Mouse (Mus musculus) hindbrain, embryonic 15.5 days (tissue): ENCODE data around the gene Spx. TPM values are rescaled to one million over a fixed set of nuclear protein-coding genes. Genes with fewer than 3 reads are reported as not detected.

Experiments used
- ATAC-seq: fragments of 200-750 bp; cut with Nextera tagmentation; 2 replicates; pipeline ENCODE4 v1.8.0; 2017; ENCODE audit warnings: low read depth, moderate number of reproducible peaks, moderate TSS enrichment; ENCODE audit not compliant: low FRiP score
- H3K27ac ChIP-seq: fragments of 300-500 bp; sonication (generic); replicated peaks from 2 replicates; pipeline ENCODE4 v1.5.1; 2015; ENCODE audit warnings: mild to moderate bottlenecking, inconsistent platforms
- H3K27me3 ChIP-seq: fragments of 300-500 bp; sonication (generic); 2 replicates; pipeline ENCODE4 v1.6.1; 2015; ENCODE audit warnings: control low read depth, inconsistent platforms
- H3K36me3 ChIP-seq: fragments of 300-500 bp; sonication (generic); 2 replicates; pipeline ENCODE4 v1.6.1; 2015; ENCODE audit warnings: control low read depth, inconsistent platforms
- H3K4me1 ChIP-seq: fragments of 300-500 bp; sonication (generic); replicated peaks from 2 replicates; pipeline ENCODE4 v1.6.1; 2015; ENCODE audit warnings: control low read depth, inconsistent platforms
- H3K4me2 ChIP-seq: fragments of 300-500 bp; sonication (generic); 2 replicates; pipeline ENCODE4 v1.6.1; 2015; ENCODE audit warnings: moderate library complexity, mild to moderate bottlenecking, inconsistent platforms
- H3K4me3 ChIP-seq: fragments of 300-500 bp; sonication (generic); 2 replicates; pipeline ENCODE4 v1.5.1; 2015; ENCODE audit warnings: mild to moderate bottlenecking, inconsistent platforms
- H3K9ac ChIP-seq: fragments of 300-500 bp; sonication (generic); 2 replicates; pipeline ENCODE4 v1.6.1; 2015; ENCODE audit warnings: inconsistent platforms
- H3K9me3 ChIP-seq: fragments of 300-500 bp; sonication (generic); 2 replicates; pipeline ENCODE4 v1.6.1; 2016; ENCODE audit warnings: control low read depth, inconsistent platforms
- WGBS: fragments of 180-500 bp; shearing (Covaris S2); methylation state at CpG from one replicate; pipeline ENCODE4 v1.1.7; 2015; 5-methylcytosine and 5-hydroxymethylcytosine counted together
- polyA plus RNA-seq: library from polyadenylated mRNA; unstranded; fragments of >200 nt; fragmentation: Nextera tagmentation; extraction: Ambion mirVana; gene quantifications from 2 replicates; pipeline ENCODE4 v1.2.1, GENCODE M21; 2015

Spx gene
- 3.0 and 4.7 TPM in 2 replicates for polyA plus RNA-seq

GRCm38 (mm10) chr6:142412906-142413491 lies at the start of gene Spx:
TSS of gene Spx (plus strand) at chr6:142413441.
- no peak for ATAC-seq
- no peak within 1 kb of the TSS for H3K27ac ChIP-seq
- WGBS, result 67% methylated on average over 11 of the region's 11 CpGs
- H3K4me3 ChIP-seq, result no peak within 1 kb of the TSS
- H3K9ac ChIP-seq, result no peak within 1 kb of the TSS
- H3K9me3 ChIP-seq, result no peaks in the 10 kb centered on the region
- peaks cover 4% of the 10 kb centered on the region for H3K4me1 ChIP-seq
- peaks cover 22% of the 10 kb centered on the region; the same call in 1 of the 2 replicates for H3K27me3 ChIP-seq
- H3K36me3 ChIP-seq, result no peaks in the 10 kb centered on the region
- H3K4me2 ChIP-seq, result peak within 1 kb of the TSS; percentile 77

GRCm38 (mm10) chr6:142365742-142366472 lies 47.3 kb upstream of the Spx start:
- no peak overlapping the region for H3K4me2 ChIP-seq
- no peaks in the 10 kb centered on the region for H3K9me3 ChIP-seq
- H3K4me1 ChIP-seq, result no peaks in the 10 kb centered on the region
- H3K27ac ChIP-seq, result no peak overlapping the region
- H3K4me3 ChIP-seq, result no peak overlapping the region
- H3K27me3 ChIP-seq, result no peaks in the 10 kb centered on the region
- WGBS, result 94% methylated on average over 8 of the region's 8 CpGs
- H3K36me3 ChIP-seq, result peaks cover 58% of the 10 kb centered on the region
- no peak overlapping the region for H3K9ac ChIP-seq
- 0 out of 2 replicates have a peak, but pooled peaks have one; percentile 34 for ATAC-seq

- Histone ChIP-seq H3K9me3 (no peaks in the 10 kb centered on the region), H3K27ac (no peak overlapping the region), H3K4me2 (no peak overlapping the region), H3K9ac (no peak overlapping the region), H3K4me1 (no peaks in the 10 kb centered on the region), H3K36me3 (peaks cover 55% of the 10 kb centered on the region), H3K4me3 (no peak overlapping the region), H3K27me3 (no peaks in the 10 kb centered on the region)
- 96% methylated on average over 10 of the region's 10 CpGs for WGBS
- no peak for ATAC-seq
These were observed 46.7 kb upstream of the Spx start for GRCm38 (mm10) chr6:142366473-142367018.

- H3K27ac ChIP-seq, result no peak overlapping the region
- no peak for ATAC-seq
- no peaks in the 10 kb centered on the region for H3K27me3 ChIP-seq
- H3K9ac ChIP-seq, result no peak overlapping the region
- H3K4me3 ChIP-seq, result no peak overlapping the region
- 94% methylated on average over 3 of the region's 3 CpGs for WGBS
- no peaks in the 10 kb centered on the region for H3K9me3 ChIP-seq
- H3K4me2 ChIP-seq, result no peak overlapping the region
- H3K4me1 ChIP-seq, result no peaks in the 10 kb centered on the region
- H3K36me3 ChIP-seq, result peaks cover 53% of the 10 kb centered on the region
These were observed 45.7 kb upstream of the Spx start for GRCm38 (mm10) chr6:142367565-142367964.

GRCm38 (mm10) chr6:142369568-142369967 lies 43.7 kb upstream of the Spx start:
- H3K36me3 ChIP-seq, result peaks cover 51% of the 10 kb centered on the region

GRCm38 (mm10) chr6:142377081-142377480 lies 36.2 kb upstream of the Spx start:
- Histone ChIP-seq H3K9me3 (no peaks in the 10 kb centered on the region), H3K4me2 (no peak overlapping the region), H3K9ac (no peak overlapping the region), H3K4me3 (no peak overlapping the region), H3K36me3 (peaks cover 15% of the 10 kb centered on the region; the same call in 1 of the 2 replicates), H3K27ac (no peak overlapping the region), H3K4me1 (no peaks in the 10 kb centered on the region), H3K27me3 (no peaks in the 10 kb centered on the region)
- WGBS, result 78% methylated on average over 1 of the region's 1 CpGs
- no peak for ATAC-seq

More at GRCm38 (mm10) chr6:142369568-142369967, 43.7 kb upstream of the Spx start:
- 89% methylated on average over 3 of the region's 3 CpGs for WGBS
- H3K4me2 ChIP-seq, result no peak overlapping the region
- no peak overlapping the region for H3K9ac ChIP-seq
- H3K4me1 ChIP-seq, result no peaks in the 10 kb centered on the region
- H3K27me3 ChIP-seq, result no peaks in the 10 kb centered on the region
- H3K4me3 ChIP-seq, result no peak overlapping the region
- no peak overlapping the region for H3K27ac ChIP-seq
- H3K9me3 ChIP-seq, result no peaks in the 10 kb centered on the region
- no peak for ATAC-seq

- Histone ChIP-seq H3K4me3 (no peak overlapping the region), H3K9me3 (no peaks in the 10 kb centered on the region), H3K36me3 (peaks cover 9% of the 10 kb centered on the region; the same call in 1 of the 2 replicates), H3K9ac (no peak overlapping the region), H3K27me3 (no peaks in the 10 kb centered on the region), H3K4me1 (no peaks in the 10 kb centered on the region), H3K4me2 (no peak overlapping the region), H3K27ac (no peak overlapping the region)
- ATAC-seq, result no peak
- WGBS, result 89% methylated on average over 8 of the region's 8 CpGs
These were observed 34.5 kb upstream of the Spx start for GRCm38 (mm10) chr6:142378576-142379330.

- Histone ChIP-seq H3K4me3 (no peak overlapping the region), H3K9ac (no peak overlapping the region), H3K36me3 (peaks cover 4% of the 10 kb centered on the region; the same call in 1 of the 2 replicates), H3K9me3 (no peaks in the 10 kb centered on the region), H3K4me1 (no peaks in the 10 kb centered on the region), H3K4me2 (no peak overlapping the region), H3K27ac (no peak overlapping the region), H3K27me3 (no peaks in the 10 kb centered on the region)
- ATAC-seq, result no peak
- WGBS, result 86% methylated on average over 6 of the region's 6 CpGs
These were observed 33.3 kb upstream of the Spx start for GRCm38 (mm10) chr6:142379961-142380360.

- Histone ChIP-seq H3K36me3 (peaks cover under 1% of the 10 kb centered on the region; the same call in 1 of the 2 replicates), H3K27ac (no peak overlapping the region), H3K4me2 (no peak overlapping the region), H3K9ac (no peak overlapping the region), H3K27me3 (no peaks in the 10 kb centered on the region), H3K4me1 (peaks cover 7% of the 10 kb centered on the region), H3K9me3 (no peaks in the 10 kb centered on the region), H3K4me3 (no peak overlapping the region)
- 92% methylated on average over 7 of the region's 7 CpGs for WGBS
- ATAC-seq, result no peak
These were observed 31.6 kb upstream of the Spx start for GRCm38 (mm10) chr6:142381615-142382014.

- H3K27ac ChIP-seq, result no peak overlapping the region
- H3K27me3 ChIP-seq, result no peaks in the 10 kb centered on the region
- H3K4me1 ChIP-seq, result peaks cover 25% of the 10 kb centered on the region
- H3K9me3 ChIP-seq, result no peaks in the 10 kb centered on the region
- WGBS, result 93% methylated on average over 9 of the region's 9 CpGs
- no peaks in the 10 kb centered on the region for H3K36me3 ChIP-seq
- ATAC-seq, result no peak
- no peak overlapping the region for H3K4me3 ChIP-seq
- no peak overlapping the region for H3K9ac ChIP-seq
- no peak overlapping the region for H3K4me2 ChIP-seq
These were observed 28.7 kb upstream of the Spx start for GRCm38 (mm10) chr6:142384521-142384920.

- no peaks in the 10 kb centered on the region for H3K36me3 ChIP-seq
- H3K4me2 ChIP-seq, result peak overlapping the region; percentile 80
- peak; percentile 91 for ATAC-seq
- peaks cover 25% of the 10 kb centered on the region for H3K4me1 ChIP-seq
- peak overlapping the region; percentile 58 for H3K27ac ChIP-seq
- H3K9me3 ChIP-seq, result no peaks in the 10 kb centered on the region
- 7% methylated on average over 31 of the region's 31 CpGs for WGBS
- no peaks in the 10 kb centered on the region for H3K27me3 ChIP-seq
- H3K4me3 ChIP-seq, result peak overlapping the region; percentile 99
- H3K9ac ChIP-seq, result peak overlapping the region; percentile 83
These were observed 26.8 kb upstream of the Spx start for GRCm38 (mm10) chr6:142386285-142387010.
